Mouse (Mus musculus): ENCODE results near the gene Nrxn2.

- TF ChIP-seq CTCF (IDR thresholded peaks at IDR 0.05; ENCODE audit: extremely low read depth, insufficient read length, insufficient replicate concordance, low read depth, low read length): no peak
- no peak for TF ChIP-seq POLR2A (IDR thresholded peaks at IDR 0.05; ENCODE audit: low read depth, low read length)
Observed at GRCm38 (mm10) chr19:6514940-6515339, 96.4 kb downstream of the Nrxn2 start.

Measured in small intestine, adult 2 months (tissue).